Mouse (Mus musculus): ENCODE measurements around the gene Isoc2a. TPM values are rescaled to one million over a fixed set of nuclear protein-coding genes. Genes with fewer than 3 reads are reported as not detected.

The Isoc2a gene
- polyA plus RNA-seq (2015; fragmentation: Nextera tagmentation; extraction: Ambion mirVana), result 1.3 and 1.6 TPM in 2 replicates

- Histone ChIP-seq H3K27me3 (no peaks in the 10 kb centered on the region), H3K4me3 (peak within 1 kb of the TSS; percentile 62), H3K9ac (peak within 1 kb of the TSS; percentile 63), H3K4me2 (peak within 1 kb of the TSS; percentile 87), H3K27ac (peak within 1 kb of the TSS; percentile 63), H3K36me3 (no peaks in the 10 kb centered on the region), H3K4me1 (replicated peaks) (peaks cover 16% of the 10 kb centered on the region), H3K9me3 (replicated peaks) (no peaks in the 10 kb centered on the region)
- WGBS, result 1% methylated on average over 22 of the region's 22 CpGs
- peak; percentile 100 for ATAC-seq (replicated peaks; ENCODE audit: insufficient number of reproducible peaks, insufficient read depth, low FRiP score, low read depth)
These were observed at the start of gene Isoc2a for GRCm38 (mm10) chr7:4876753-4877221. TSS of gene Isoc2a (plus strand) at chr7:4877153.

GRCm38 (mm10) chr7:4830476-4830875 is 46.5 kb upstream of the Isoc2a start:
- Histone ChIP-seq H3K27ac (no peak overlapping the region), H3K4me2 (no peak overlapping the region), H3K9me3 (replicated peaks) (no peaks in the 10 kb centered on the region), H3K4me3 (no peak overlapping the region), H3K9ac (no peak overlapping the region), H3K36me3 (no peaks in the 10 kb centered on the region), H3K27me3 (peaks cover 62% of the 10 kb centered on the region), H3K4me1 (replicated peaks) (no peaks in the 10 kb centered on the region)
- 6% methylated on average over 12 of the region's 12 CpGs for WGBS
- ATAC-seq (replicated peaks; ENCODE audit: insufficient number of reproducible peaks, insufficient read depth, low FRiP score, low read depth), result no peak

GRCm38 (mm10) chr7:4835631-4836327 is 41.2 kb upstream of the Isoc2a start:
- 4% methylated on average over 34 of the region's 34 CpGs for WGBS
- H3K4me3 ChIP-seq, result peak overlapping the region; percentile 55
- H3K36me3 ChIP-seq, result no peaks in the 10 kb centered on the region
- peaks cover 95% of the 10 kb centered on the region for H3K27me3 ChIP-seq
- H3K9ac ChIP-seq, result 0 out of 2 replicates have a peak overlapping the region, but pooled peaks have one; percentile 38
- peaks cover 9% of the 10 kb centered on the region for H3K4me1 ChIP-seq (replicated peaks)
- H3K4me2 ChIP-seq, result peak overlapping the region; percentile 88
- ATAC-seq (replicated peaks; ENCODE audit: insufficient number of reproducible peaks, insufficient read depth, low FRiP score, low read depth), result peak; percentile 54; the same call in 1 of the 2 replicates
- no peak overlapping the region for H3K27ac ChIP-seq
- H3K9me3 ChIP-seq (replicated peaks), result no peaks in the 10 kb centered on the region

GRCm38 (mm10) chr7:4836351-4836792 is 40.6 kb upstream of the Isoc2a start:
- Histone ChIP-seq H3K4me1 (replicated peaks) (peaks cover 9% of the 10 kb centered on the region), H3K9ac (peak overlapping the region; percentile 38), H3K36me3 (no peaks in the 10 kb centered on the region), H3K9me3 (replicated peaks) (no peaks in the 10 kb centered on the region), H3K4me2 (peak overlapping the region; percentile 88), H3K27me3 (peaks cover 95% of the 10 kb centered on the region), H3K27ac (no peak overlapping the region), H3K4me3 (peak overlapping the region; percentile 55)
- ATAC-seq (replicated peaks; ENCODE audit: insufficient number of reproducible peaks, insufficient read depth, low FRiP score, low read depth), result peak; percentile 66; the same call in 1 of the 2 replicates
- under 1% methylated on average over 51 of the region's 51 CpGs for WGBS

- H3K4me1 ChIP-seq (replicated peaks), result peaks cover 9% of the 10 kb centered on the region
- H3K9ac ChIP-seq, result no peak overlapping the region
- ATAC-seq (replicated peaks; ENCODE audit: insufficient number of reproducible peaks, insufficient read depth, low FRiP score, low read depth), result no peak
- WGBS, result 11% methylated on average over 1 of the region's 1 CpGs
- H3K9me3 ChIP-seq (replicated peaks), result no peaks in the 10 kb centered on the region
- no peak overlapping the region for H3K4me3 ChIP-seq
- H3K27me3 ChIP-seq, result peaks cover 95% of the 10 kb centered on the region
- H3K27ac ChIP-seq, result no peak overlapping the region
- no peak overlapping the region for H3K4me2 ChIP-seq
- no peaks in the 10 kb centered on the region for H3K36me3 ChIP-seq
These were observed 39.3 kb upstream of the Isoc2a start for GRCm38 (mm10) chr7:4837639-4838038.

- 53% methylated on average over 5 of the region's 5 CpGs for WGBS
- Histone ChIP-seq H3K9ac (no peak overlapping the region), H3K9me3 (replicated peaks) (no peaks in the 10 kb centered on the region), H3K4me1 (replicated peaks) (peaks cover 17% of the 10 kb centered on the region), H3K4me3 (0 out of 2 replicates have a peak overlapping the region, but pooled peaks have one; percentile 24), H3K36me3 (no peaks in the 10 kb centered on the region), H3K27me3 (peaks cover 98% of the 10 kb centered on the region), H3K4me2 (no peak overlapping the region), H3K27ac (no peak overlapping the region)
- no peak for ATAC-seq (replicated peaks; ENCODE audit: insufficient number of reproducible peaks, insufficient read depth, low FRiP score, low read depth)
These were observed 34.9 kb upstream of the Isoc2a start for GRCm38 (mm10) chr7:4842077-4842476.

GRCm38 (mm10) chr7:4842634-4843131 is 34.3 kb upstream of the Isoc2a start:
- Histone ChIP-seq H3K27ac (no peak overlapping the region), H3K36me3 (no peaks in the 10 kb centered on the region), H3K4me2 (peak overlapping the region; percentile 70), H3K4me3 (peak overlapping the region; percentile 24), H3K9ac (no peak overlapping the region), H3K27me3 (peaks cover 95% of the 10 kb centered on the region), H3K9me3 (replicated peaks) (no peaks in the 10 kb centered on the region), H3K4me1 (replicated peaks) (peaks cover 17% of the 10 kb centered on the region)
- under 1% methylated on average over 16 of the region's 16 CpGs for WGBS
- peak; percentile 53 for ATAC-seq (replicated peaks; ENCODE audit: insufficient number of reproducible peaks, insufficient read depth, low FRiP score, low read depth)

- ATAC-seq (replicated peaks; ENCODE audit: insufficient number of reproducible peaks, insufficient read depth, low FRiP score, low read depth), result no peak
- H3K27me3 ChIP-seq, result peaks cover 85% of the 10 kb centered on the region
These were observed 33.2 kb upstream of the Isoc2a start for GRCm38 (mm10) chr7:4843604-4844244.

GRCm38 (mm10) chr7:4844245-4844916 is 32.6 kb upstream of the Isoc2a start, which contains the start of gene Shisa7:
TSS of gene Shisa7 (minus strand) at chr7:4844696.
- Histone ChIP-seq H3K27ac (no peak within 1 kb of the TSS), H3K4me2 (peak within 1 kb of the TSS; percentile 70), H3K4me1 (replicated peaks) (peaks cover 17% of the 10 kb centered on the region), H3K27me3 (peaks cover 82% of the 10 kb centered on the region), H3K4me3 (peak within 1 kb of the TSS; percentile 41), H3K36me3 (no peaks in the 10 kb centered on the region), H3K9me3 (replicated peaks) (no peaks in the 10 kb centered on the region), H3K9ac (no peak within 1 kb of the TSS)
- 2% methylated on average over 41 of the region's 41 CpGs for WGBS
- no peak; the same call in 1 of the 2 replicates for ATAC-seq (replicated peaks; ENCODE audit: insufficient number of reproducible peaks, insufficient read depth, low FRiP score, low read depth)

More at GRCm38 (mm10) chr7:4843604-4844244, 33.2 kb upstream of the Isoc2a start:
- H3K27ac ChIP-seq, result no peak overlapping the region
- H3K4me3 ChIP-seq, result peak overlapping the region; percentile 41
- H3K9ac ChIP-seq, result no peak overlapping the region
- WGBS, result 3% methylated on average over 34 of the region's 34 CpGs
- no peaks in the 10 kb centered on the region for H3K9me3 ChIP-seq (replicated peaks)
- peaks cover 17% of the 10 kb centered on the region for H3K4me1 ChIP-seq (replicated peaks)
- H3K4me2 ChIP-seq, result peak overlapping the region; percentile 70
- no peaks in the 10 kb centered on the region for H3K36me3 ChIP-seq

GRCm38 (mm10) chr7:4844917-4845309 is 32.0 kb upstream of the Isoc2a start:
- peak; percentile 66 for ATAC-seq (replicated peaks; ENCODE audit: insufficient number of reproducible peaks, insufficient read depth, low FRiP score, low read depth)

GRCm38 (mm10) chr7:4849372-4849771 is 27.6 kb upstream of the Isoc2a start:
- peaks cover 35% of the 10 kb centered on the region for H3K27me3 ChIP-seq
- ATAC-seq (replicated peaks; ENCODE audit: insufficient number of reproducible peaks, insufficient read depth, low FRiP score, low read depth), result no peak
- H3K9ac ChIP-seq, result no peak overlapping the region
- no peak overlapping the region for H3K4me2 ChIP-seq
- no peaks in the 10 kb centered on the region for H3K9me3 ChIP-seq (replicated peaks)
- H3K27ac ChIP-seq, result no peak overlapping the region
- 46% methylated on average over 9 of the region's 9 CpGs for WGBS
- H3K4me3 ChIP-seq, result no peak overlapping the region
- H3K4me1 ChIP-seq (replicated peaks), result peaks cover 5% of the 10 kb centered on the region
- H3K36me3 ChIP-seq, result no peaks in the 10 kb centered on the region

More at GRCm38 (mm10) chr7:4844917-4845309, 32.0 kb upstream of the Isoc2a start:
- H3K4me1 ChIP-seq (replicated peaks), result peaks cover 17% of the 10 kb centered on the region
- peak overlapping the region; percentile 41 for H3K4me3 ChIP-seq
- peaks cover 79% of the 10 kb centered on the region for H3K27me3 ChIP-seq
- WGBS, result 2% methylated on average over 13 of the region's 13 CpGs
- H3K4me2 ChIP-seq, result peak overlapping the region; percentile 70
- H3K9ac ChIP-seq, result no peak overlapping the region
- H3K27ac ChIP-seq, result no peak overlapping the region
- H3K36me3 ChIP-seq, result no peaks in the 10 kb centered on the region
- H3K9me3 ChIP-seq (replicated peaks), result no peaks in the 10 kb centered on the region

Data from heart, embryonic 15.5 days (tissue).